Mouse (Mus musculus) stomach, postnatal 0 days (tissue): ENCODE results near the gene Vars2. TPM values are rescaled to one million over a fixed set of nuclear protein-coding genes. Genes with fewer than 3 reads are reported as not detected.

Experiments used
- ATAC-seq: fragments of 200-750 bp; cut with Nextera tagmentation; 2 replicates; pipeline ENCODE4 v1.8.0; 2017; ENCODE audit not compliant: low FRiP score, low TSS enrichment
- DNase-seq: peaks from one replicate; pipeline ENCODE4 v3.0.0-alpha.2; 2016; ENCODE audit warnings: low spot score
- H3K27ac ChIP-seq: fragments of 300-500 bp; sonication (generic); replicated peaks from 2 replicates; pipeline ENCODE4 v1.5.1; 2014; ENCODE audit warnings: mild to moderate bottlenecking, control low read depth
- H3K27me3 ChIP-seq: fragments of 300-500 bp; sonication (generic); 2 replicates; pipeline ENCODE4 v1.6.1; 2014; ENCODE audit warnings: low read length; ENCODE audit not compliant: control insufficient read depth, insufficient read depth
- H3K36me3 ChIP-seq: fragments of 300-500 bp; sonication (generic); 2 replicates; pipeline ENCODE4 v1.6.1; 2014; ENCODE audit warnings: low read length, mixed read lengths; ENCODE audit not compliant: control insufficient read depth, insufficient read depth
- H3K4me1 ChIP-seq: fragments of 300-500 bp; sonication (generic); replicated peaks from 2 replicates; pipeline ENCODE4 v1.6.1; 2014; ENCODE audit warnings: antibody characterized with exemption; ENCODE audit not compliant: control insufficient read depth, insufficient read depth
- H3K4me2 ChIP-seq: fragments of 300-500 bp; sonication (generic); replicated peaks from 2 replicates; pipeline ENCODE4 v1.6.1; 2014; ENCODE audit warnings: low read depth, mild to moderate bottlenecking, control low read depth, moderate library complexity
- H3K4me3 ChIP-seq: fragments of 300-500 bp; sonication (generic); 2 replicates; pipeline ENCODE4 v1.5.1; 2014; ENCODE audit warnings: low read depth, low read length, control low read depth
- H3K9ac ChIP-seq: fragments of 300-500 bp; sonication (generic); 2 replicates; pipeline ENCODE4 v1.6.1; 2014; ENCODE audit warnings: mild to moderate bottlenecking, low read length, control low read depth, mixed read lengths
- H3K9me3 ChIP-seq: fragments of 300-500 bp; sonication (generic); 2 replicates; pipeline ENCODE4 v1.6.1; 2016; ENCODE audit warnings: low read length; ENCODE audit not compliant: control insufficient read depth
- CTCF ChIP-seq: IDR thresholded peaks from 2 replicates; pipeline ENCODE4 v1.5.1; 2016; ENCODE audit warnings: antibody characterized with exemption, low read depth, mild to moderate bottlenecking, moderate library complexity
- EP300 ChIP-seq: optimal IDR thresholded peaks from 2 replicates; pipeline ENCODE3; 2016; ENCODE audit warnings: antibody characterized with exemption
- whole genome bisulfite sequencing: fragments of 180-500 bp; shearing (Covaris S2); extraction: QIAGEN DNeasy Blood & Tissue Kit; methylation state at CpG from one replicate; pipeline ENCODE4 v1.1.7; 2014; 5-methylcytosine and 5-hydroxymethylcytosine counted together
- polyA plus RNA-seq: library from polyadenylated mRNA; unstranded; fragments of >200 nt; fragmentation: Nextera tagmentation; extraction: Ambion mirVana; gene quantifications from 2 replicates; pipeline ENCODE4 v1.2.1, GENCODE M21; 2015

The Vars2 gene
- polyA plus RNA-seq, 1 experiment from 2014 or later = 10.3 TPM

GRCm38 (mm10) chr17:35707929-35708328 lies 40.5 kb upstream of the Vars2 start:
- Histone ChIP-seq H3K9me3 (no peaks in the 10 kb centered on the region), H3K4me2 (no peak overlapping the region), H3K4me3 (no peak overlapping the region), H3K27me3 (no peaks in the 10 kb centered on the region), H3K4me1 (peaks cover 5% of the 10 kb centered on the region; the same call in 1 of the 2 replicates), H3K27ac (peak overlapping the region; percentile 71), H3K9ac (no peak overlapping the region), H3K36me3 (no peaks in the 10 kb centered on the region)
- WGBS = 52% methylated on average over 7 of the region's 7 CpGs
- no peak for TF ChIP-seq EP300
- no peak for TF ChIP-seq CTCF
- DNase-seq (peak; percentile 66), ATAC-seq (no peak; the same call in 1 of the 2 replicates)

- H3K4me2 ChIP-seq = no peak overlapping the region
- H3K9ac ChIP-seq = no peak overlapping the region; the same call in 1 of the 2 replicates
- H3K4me1 ChIP-seq = peaks cover 1% of the 10 kb centered on the region; the same call in 1 of the 2 replicates
- no peaks in the 10 kb centered on the region for H3K9me3 ChIP-seq
- peak; percentile 79 for TF ChIP-seq CTCF
- TF ChIP-seq EP300 = no peak
- H3K36me3 ChIP-seq = no peaks in the 10 kb centered on the region
- ATAC-seq = no peak
- DNase-seq = peak; percentile 80
- no peak overlapping the region for H3K27ac ChIP-seq
- no peak overlapping the region for H3K4me3 ChIP-seq
- H3K27me3 ChIP-seq = no peaks in the 10 kb centered on the region
- WGBS = 34% methylated on average over 4 of the region's 4 CpGs
These were observed 38.4 kb upstream of the Vars2 start for GRCm38 (mm10) chr17:35705836-35706235.

GRCm38 (mm10) chr17:35704621-35705464 lies 37.5 kb upstream of the Vars2 start, which contains the start of gene Ddr1:
Gene Ddr1, minus strand, starts transcription at chr17:35704621.
- Histone ChIP-seq H3K4me1 (no peaks in the 10 kb centered on the region), H3K4me2 (peak within 1 kb of the TSS; percentile 57), H3K9ac (peak within 1 kb of the TSS; percentile 54), H3K27me3 (no peaks in the 10 kb centered on the region), H3K9me3 (no peaks in the 10 kb centered on the region), H3K4me3 (peak within 1 kb of the TSS; percentile 36), H3K36me3 (no peaks in the 10 kb centered on the region), H3K27ac (peak within 1 kb of the TSS; percentile 90)
- TF ChIP-seq EP300 = no peak
- TF ChIP-seq CTCF = no peak
- ATAC-seq = peak; percentile 36
- WGBS = 7% methylated on average over 19 of the region's 19 CpGs
- DNase-seq = peak; percentile 70

GRCm38 (mm10) chr17:35703751-35704271 lies 36.4 kb upstream of the Vars2 start:
- no peaks in the 10 kb centered on the region for H3K36me3 ChIP-seq
- 8% methylated on average over 13 of the region's 14 CpGs for WGBS
- peak overlapping the region; percentile 54 for H3K9ac ChIP-seq
- TF ChIP-seq EP300 = no peak
- no peak for TF ChIP-seq CTCF
- H3K27me3 ChIP-seq = no peaks in the 10 kb centered on the region
- peak overlapping the region; percentile 36 for H3K4me3 ChIP-seq
- peak overlapping the region; percentile 57 for H3K4me2 ChIP-seq
- DNase-seq (peak; percentile 81), ATAC-seq (peak; percentile 27)
- H3K9me3 ChIP-seq = no peaks in the 10 kb centered on the region
- H3K27ac ChIP-seq = peak overlapping the region; percentile 90
- H3K4me1 ChIP-seq = no peaks in the 10 kb centered on the region

- no peaks in the 10 kb centered on the region for H3K36me3 ChIP-seq
- DNase-seq (no peak), ATAC-seq (no peak)
- H3K4me1 ChIP-seq = no peaks in the 10 kb centered on the region
- H3K9me3 ChIP-seq = no peaks in the 10 kb centered on the region
- TF ChIP-seq EP300 (no peak), CTCF (no peak)
- H3K27ac ChIP-seq = peak overlapping the region; percentile 98
- H3K9ac ChIP-seq = no peak overlapping the region
- peak overlapping the region; percentile 75 for H3K4me2 ChIP-seq
- no peaks in the 10 kb centered on the region for H3K27me3 ChIP-seq
- no peak overlapping the region for H3K4me3 ChIP-seq
- WGBS = 25% methylated on average over 2 of the region's 2 CpGs
These were observed 35.7 kb upstream of the Vars2 start for GRCm38 (mm10) chr17:35703065-35703464.
